Mouse (Mus musculus) stomach, embryonic 14.5 days (tissue): ENCODE measurements at regions not wholly inside any gene's neighbourhood (a gene's known extent, or its start where the extent isn't known, plus 50 kb on each side); places are given as distances from the start of the nearest gene placed in this dataset.

ENCODE experiments used
- ATAC-seq: fragments of 200-750 bp; cut with Nextera tagmentation; 2 replicates; pipeline ENCODE4 v1.8.0; 2017; ENCODE audit warnings: low read depth, moderate TSS enrichment; ENCODE audit not compliant: insufficient number of reproducible peaks, insufficient read depth, low FRiP score
- H3K27ac ChIP-seq: fragments of 300-500 bp; sonication (generic); 2 replicates; pipeline ENCODE4 v1.5.1; 2014; ENCODE audit warnings: mild to moderate bottlenecking, low read length, moderate library complexity, mixed read lengths
- H3K27me3 ChIP-seq: fragments of 300-500 bp; sonication (generic); 2 replicates; pipeline ENCODE4 v1.6.1; 2014; ENCODE audit warnings: low read length, control low read depth, mixed read lengths; ENCODE audit not compliant: control insufficient read depth, insufficient read depth
- H3K36me3 ChIP-seq: fragments of 300-500 bp; sonication (generic); 2 replicates; pipeline ENCODE4 v1.6.1; 2014; ENCODE audit warnings: mild to moderate bottlenecking, control low read depth, low read length, moderate library complexity, mixed read lengths; ENCODE audit not compliant: control insufficient read depth, insufficient read depth
- H3K4me1 ChIP-seq: fragments of 300-500 bp; sonication (generic); 2 replicates; pipeline ENCODE4 v1.6.1; 2014; ENCODE audit warnings: low read length, control low read depth, mixed read lengths; ENCODE audit not compliant: control insufficient read depth, insufficient read depth
- H3K4me2 ChIP-seq: fragments of 300-500 bp; sonication (generic); replicated peaks from 2 replicates; pipeline ENCODE4 v1.6.1; 2014; ENCODE audit warnings: low read depth, low read length, control low read depth
- H3K4me3 ChIP-seq: fragments of 300-500 bp; sonication (generic); 2 replicates; pipeline ENCODE4 v1.5.1; 2014; ENCODE audit warnings: low read depth, low read length, control low read depth
- H3K9ac ChIP-seq: fragments of 300-500 bp; sonication (generic); replicated peaks from 2 replicates; pipeline ENCODE4 v1.6.1; 2014; ENCODE audit warnings: low read depth, mild to moderate bottlenecking, control low read depth, low read length, moderate library complexity, mixed read lengths
- H3K9me3 ChIP-seq: fragments of 300-500 bp; sonication (generic); 2 replicates; pipeline ENCODE4 v1.6.1; 2016; ENCODE audit warnings: low read depth, low read length, control low read depth; ENCODE audit not compliant: control insufficient read depth
- WGBS: fragments of 180-500 bp; shearing (Covaris S2); extraction: QIAGEN DNeasy Blood & Tissue Kit; methylation state at CpG from one replicate; pipeline ENCODE4 v1.1.7; 2014; 5-methylcytosine and 5-hydroxymethylcytosine counted together

- no peaks in the 10 kb centered on the region for H3K4me1 ChIP-seq
- H3K27ac ChIP-seq: no peak overlapping the region
- no peak overlapping the region for H3K9ac ChIP-seq
- H3K9me3 ChIP-seq: no peaks in the 10 kb centered on the region
- no peak overlapping the region for H3K4me2 ChIP-seq
- H3K4me3 ChIP-seq: no peak overlapping the region
- 66% methylated on average over 2 of the region's 2 CpGs for WGBS
- no peak for ATAC-seq
- H3K36me3 ChIP-seq: no peaks in the 10 kb centered on the region
- no peaks in the 10 kb centered on the region for H3K27me3 ChIP-seq
These were observed 122.4 kb upstream of the Csl start for GRCm38 (mm10) chr10:99881901-99882300.

- H3K4me3 ChIP-seq: no peak overlapping the region
- H3K27me3 ChIP-seq: no peaks in the 10 kb centered on the region
- H3K9ac ChIP-seq: no peak overlapping the region
- no peaks in the 10 kb centered on the region for H3K4me1 ChIP-seq
- no peak overlapping the region for H3K27ac ChIP-seq
- no peaks in the 10 kb centered on the region for H3K36me3 ChIP-seq
- 76% methylated on average over 5 of the region's 5 CpGs for WGBS
- no peak overlapping the region for H3K4me2 ChIP-seq
- ATAC-seq: no peak
- no peaks in the 10 kb centered on the region for H3K9me3 ChIP-seq
These were observed 119.9 kb upstream of the Csl start for GRCm38 (mm10) chr10:99879362-99879761.

- Histone ChIP-seq H3K4me3 (no peak overlapping the region), H3K27ac (no peak overlapping the region), H3K27me3 (no peaks in the 10 kb centered on the region), H3K4me2 (no peak overlapping the region), H3K36me3 (no peaks in the 10 kb centered on the region), H3K4me1 (no peaks in the 10 kb centered on the region), H3K9me3 (no peaks in the 10 kb centered on the region), H3K9ac (no peak overlapping the region)
- no peak for ATAC-seq
- WGBS: 60% methylated on average over 1 of the region's 1 CpGs
These were observed 105.3 kb upstream of the Csl start for GRCm38 (mm10) chr10:99864711-99865110.

GRCm38 (mm10) chr10:99860322-99861089, 101.0 kb upstream of the Csl start:
- H3K27ac ChIP-seq: no peak overlapping the region
- WGBS: 51% methylated on average over 10 of the region's 10 CpGs
- H3K36me3 ChIP-seq: no peaks in the 10 kb centered on the region
- ATAC-seq: no peak
- no peak overlapping the region for H3K9ac ChIP-seq
- H3K9me3 ChIP-seq: no peaks in the 10 kb centered on the region
- H3K4me1 ChIP-seq: no peaks in the 10 kb centered on the region
- no peak overlapping the region for H3K4me3 ChIP-seq
- no peak overlapping the region for H3K4me2 ChIP-seq
- no peaks in the 10 kb centered on the region for H3K27me3 ChIP-seq

GRCm38 (mm10) chr10:99844110-99844509, 84.7 kb upstream of the Csl start:
- Histone ChIP-seq H3K27ac (no peak overlapping the region), H3K9me3 (no peaks in the 10 kb centered on the region), H3K27me3 (no peaks in the 10 kb centered on the region), H3K4me1 (0 out of 2 replicates have a peak, but pooled peaks cover 3% of the 10 kb centered on the region), H3K4me2 (no peak overlapping the region), H3K4me3 (no peak overlapping the region), H3K36me3 (no peaks in the 10 kb centered on the region), H3K9ac (no peak overlapping the region)
- WGBS: 73% methylated on average over 5 of the region's 5 CpGs
- ATAC-seq: no peak

GRCm38 (mm10) chr10:99841167-99841843, 81.8 kb upstream of the Csl start:
- no peak for ATAC-seq

GRCm38 (mm10) chr10:99840179-99840876, 80.9 kb upstream of the Csl start:
- H3K36me3 ChIP-seq: no peaks in the 10 kb centered on the region
- 0 out of 2 replicates have a peak, but pooled peaks cover 3% of the 10 kb centered on the region for H3K4me1 ChIP-seq
- WGBS: 80% methylated on average over 10 of the region's 10 CpGs
- ATAC-seq: no peak
- H3K27ac ChIP-seq: no peak overlapping the region
- H3K27me3 ChIP-seq: no peaks in the 10 kb centered on the region
- H3K9ac ChIP-seq: no peak overlapping the region
- no peaks in the 10 kb centered on the region for H3K9me3 ChIP-seq
- H3K4me2 ChIP-seq: no peak overlapping the region
- H3K4me3 ChIP-seq: no peak overlapping the region

More at GRCm38 (mm10) chr10:99841167-99841843, 81.8 kb upstream of the Csl start:
- no peak overlapping the region for H3K4me2 ChIP-seq
- no peaks in the 10 kb centered on the region for H3K27me3 ChIP-seq
- H3K4me1 ChIP-seq: 0 out of 2 replicates have a peak, but pooled peaks cover 3% of the 10 kb centered on the region
- no peak overlapping the region for H3K9ac ChIP-seq
- H3K27ac ChIP-seq: no peak overlapping the region
- no peaks in the 10 kb centered on the region for H3K36me3 ChIP-seq
- no peak overlapping the region for H3K4me3 ChIP-seq
- H3K9me3 ChIP-seq: no peaks in the 10 kb centered on the region
- 73% methylated on average over 10 of the region's 10 CpGs for WGBS

GRCm38 (mm10) chr10:99836835-99837412, 77.5 kb upstream of the Csl start:
- Histone ChIP-seq H3K4me1 (0 out of 2 replicates have a peak, but pooled peaks cover 3% of the 10 kb centered on the region), H3K9ac (no peak overlapping the region), H3K4me2 (no peak overlapping the region), H3K4me3 (no peak overlapping the region), H3K36me3 (no peaks in the 10 kb centered on the region), H3K27me3 (no peaks in the 10 kb centered on the region), H3K9me3 (no peaks in the 10 kb centered on the region), H3K27ac (no peak overlapping the region)
- ATAC-seq: no peak
- 58% methylated on average over 5 of the region's 5 CpGs for WGBS
